Mouse (Mus musculus): Measurements from ENCODE around the gene Fam25c.

Fam25c gene

DNA sequence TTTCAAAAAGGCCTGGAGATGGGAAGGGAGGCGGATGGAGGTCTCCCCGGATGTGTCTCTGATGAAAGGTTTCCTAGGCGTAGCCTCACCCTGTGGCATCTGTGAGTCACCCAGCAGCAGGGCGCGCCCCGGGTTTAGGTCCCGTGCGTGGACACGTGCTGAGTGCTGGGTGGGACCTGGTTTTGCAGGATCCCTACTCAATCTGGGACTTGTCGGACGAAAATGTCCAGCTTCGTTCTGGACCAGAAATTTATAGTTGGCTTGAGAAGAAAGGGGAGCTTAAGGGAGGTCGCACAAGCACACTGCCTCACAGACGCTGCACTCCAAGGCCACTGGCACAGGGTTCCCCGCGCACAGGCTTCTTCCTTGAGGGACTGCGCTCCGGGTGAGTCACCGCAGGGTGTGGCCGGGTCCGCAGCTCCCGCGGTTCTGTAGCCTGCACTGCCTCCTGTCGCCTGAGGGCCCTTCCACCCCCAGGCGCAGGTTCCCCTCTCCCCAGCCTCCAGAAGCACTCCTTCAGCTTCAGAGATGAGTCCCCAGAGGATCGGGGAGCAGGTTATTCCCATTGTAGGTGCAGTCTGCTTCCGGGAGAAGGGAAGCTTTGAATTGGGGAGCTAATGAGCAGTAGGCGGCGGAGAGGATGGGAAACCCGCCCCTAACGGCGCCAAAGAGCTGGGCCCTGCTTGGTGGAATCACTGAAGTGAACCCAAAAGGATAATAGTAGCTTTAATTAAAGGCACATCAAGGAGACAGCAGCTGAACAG is 8.4 kb upstream of the Fam25c start:
- peak; percentile 19 to 25 for DNase-seq (ENCODE audit: low spot score in 2 of 2)

DNA sequence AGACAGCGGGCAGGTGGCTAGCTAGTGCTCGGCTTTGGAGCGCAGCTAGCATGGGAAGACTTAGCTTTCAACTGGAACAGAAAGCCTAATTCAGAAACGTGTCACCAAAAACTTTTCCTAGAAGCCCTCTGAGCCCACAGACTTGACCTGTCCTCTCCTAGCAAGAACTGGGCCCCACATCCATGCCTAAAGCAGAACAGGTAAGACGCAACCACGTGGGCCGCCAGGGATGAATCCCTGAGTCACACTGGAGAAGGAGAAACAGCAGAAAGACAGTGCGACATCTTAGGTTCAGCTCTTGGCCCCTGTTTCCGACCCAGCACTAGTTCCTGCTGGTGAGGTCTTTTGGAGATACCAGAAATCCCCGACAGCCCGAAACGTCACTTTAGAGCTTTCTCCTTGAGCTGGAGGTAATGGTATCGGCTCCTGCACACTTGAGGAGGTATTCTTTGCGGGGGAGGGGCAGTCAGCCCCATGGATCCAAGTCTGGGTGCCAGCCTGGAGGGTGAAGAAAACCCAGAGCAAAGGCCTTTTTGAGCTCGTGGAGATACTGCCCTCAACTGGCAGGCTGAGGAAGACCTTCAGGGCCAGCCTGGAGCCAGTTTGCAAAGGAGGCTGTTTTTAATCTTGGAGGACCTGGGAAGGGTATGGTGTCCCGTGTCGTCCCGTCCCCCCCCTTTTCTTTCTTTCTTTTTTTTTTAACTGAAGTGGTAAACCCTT is 7.7 kb upstream of the Fam25c start:
- DNase-seq (ENCODE audit: low spot score in 2 of 2) = peak; percentile 46 to 48

DNA sequence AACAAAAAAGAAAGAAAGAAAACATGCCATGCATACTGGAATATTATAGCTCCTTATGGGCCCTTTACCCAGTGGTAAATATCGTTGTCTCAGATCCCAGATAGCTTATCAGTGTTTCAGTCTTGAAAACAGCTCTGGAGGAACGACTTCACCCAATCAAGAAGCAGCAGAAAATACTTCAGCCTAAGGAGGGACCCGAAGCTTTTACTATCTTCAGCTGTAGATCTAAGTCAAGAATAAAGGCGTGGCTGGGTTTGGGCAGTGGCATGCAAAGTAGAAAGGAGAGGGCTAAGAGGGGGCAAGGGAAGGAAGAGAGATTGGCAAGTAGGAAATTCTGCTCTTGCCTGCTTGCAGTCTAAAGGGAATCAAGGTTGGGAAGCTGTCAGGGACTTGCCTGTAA is 6.9 kb upstream of the Fam25c start:
- DNase-seq (ENCODE audit: low spot score in 2 of 2) = no peak

DNA sequence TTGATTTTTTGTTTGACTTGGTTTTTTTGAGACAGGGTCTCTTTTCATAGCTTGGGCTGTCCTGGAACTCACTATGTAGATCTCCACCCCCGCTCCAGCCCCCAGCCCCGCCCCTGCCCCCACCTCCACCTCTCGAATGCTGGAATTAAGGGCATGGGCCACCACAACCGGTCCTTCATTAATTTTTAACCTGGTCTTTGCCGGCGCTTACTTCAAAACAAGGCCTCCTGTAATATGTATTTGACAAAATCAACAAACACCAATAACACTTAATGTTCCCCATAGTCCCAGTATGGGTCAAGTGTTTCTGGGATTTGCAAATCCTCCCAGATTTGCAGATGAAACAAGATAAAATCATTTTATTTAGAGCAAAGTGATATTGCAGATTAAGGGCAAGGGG is 5.0 kb upstream of the Fam25c start:
- no peak for DNase-seq (ENCODE audit: low spot score in 2 of 2)

DNA sequence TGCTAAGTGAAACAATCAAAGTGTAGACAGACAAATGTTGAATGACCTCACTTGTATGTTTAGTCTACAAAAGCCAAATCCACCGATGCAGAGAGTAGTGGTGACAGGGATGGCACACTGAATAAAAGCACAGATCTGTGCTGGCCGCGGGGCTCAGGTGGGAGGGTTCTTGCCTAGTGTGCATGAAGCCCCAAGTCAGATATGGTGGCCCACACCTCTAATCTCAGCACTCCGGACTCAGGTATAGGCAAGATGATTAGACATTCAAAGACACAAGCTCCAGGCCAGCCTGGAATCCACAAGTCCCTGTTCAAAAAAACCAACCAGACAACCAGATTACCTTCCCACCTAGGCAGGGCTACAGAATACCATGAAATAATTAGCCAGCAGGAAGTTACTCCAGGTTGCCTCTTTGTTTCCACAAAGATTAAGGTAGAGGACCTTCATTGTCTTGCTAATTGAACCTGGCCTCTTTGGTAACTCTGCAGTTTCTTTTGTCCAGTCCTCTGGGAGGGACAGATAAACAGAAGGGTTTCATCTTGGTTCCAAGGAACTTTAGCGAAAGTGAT is 4.5 kb upstream of the Fam25c start:
- DNase-seq (ENCODE audit: low spot score in 2 of 2) = no peak

DNA sequence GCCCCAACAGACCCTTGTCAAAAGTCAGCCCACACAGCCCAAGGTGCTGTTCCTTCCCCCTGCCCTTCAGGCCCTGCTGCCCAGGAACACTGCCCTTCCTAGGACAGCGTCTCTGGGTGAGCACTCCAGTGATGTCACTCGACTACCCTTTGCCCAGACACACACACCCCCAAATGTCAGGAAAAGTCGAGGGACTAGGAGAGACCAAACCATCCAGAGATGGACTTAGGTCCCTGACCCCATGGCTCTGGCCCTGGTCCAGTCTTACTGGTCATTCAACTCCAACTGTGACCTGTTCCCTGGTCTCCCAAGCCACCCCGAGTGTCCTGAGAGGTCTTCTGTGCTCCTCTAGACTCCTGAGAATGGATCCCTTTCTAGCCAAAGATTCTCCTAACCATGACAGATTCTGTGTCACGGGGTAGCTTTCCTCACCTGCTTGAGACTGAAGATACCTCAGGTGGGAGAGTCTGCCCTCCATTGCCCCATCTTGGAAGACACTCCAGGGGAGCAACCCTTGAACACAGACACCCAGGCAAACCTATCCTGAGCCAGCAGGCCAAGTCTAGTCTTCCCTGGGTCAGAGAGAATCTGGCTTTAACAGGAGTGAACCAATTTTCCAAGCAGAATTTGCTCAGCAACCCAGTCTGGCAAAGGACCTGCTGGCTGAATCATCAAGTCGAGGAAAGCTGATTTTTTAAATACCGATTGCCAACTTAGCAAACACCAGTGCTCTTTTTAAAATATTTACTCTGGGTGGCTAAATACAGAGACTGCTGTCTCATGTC is 2.6 kb upstream of the Fam25c start:
- DNase-seq (ENCODE audit: low spot score in 2 of 2) = no peak

DNA sequence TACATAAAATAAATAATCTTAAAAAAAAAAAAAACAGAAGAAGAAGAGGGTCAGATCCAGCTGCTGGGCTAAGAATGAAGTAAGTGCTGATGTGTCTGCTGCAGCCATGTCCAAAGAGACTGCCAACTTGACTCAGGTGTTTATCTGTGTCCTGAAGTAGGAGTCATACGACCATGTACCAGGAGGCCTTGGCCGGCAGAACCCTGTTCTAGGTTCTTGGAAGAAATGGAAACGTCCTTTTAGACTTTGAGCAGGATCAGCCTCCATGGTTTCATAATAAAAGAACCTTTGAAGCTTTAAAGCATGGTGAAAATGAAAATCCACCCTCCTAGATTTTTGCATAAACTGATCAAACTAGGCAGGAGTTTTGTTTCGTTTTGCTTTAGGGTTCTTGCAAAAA is 777 bp downstream of the Fam25c start:
- no peak for DNase-seq (ENCODE audit: low spot score in 2 of 2)

DNA sequence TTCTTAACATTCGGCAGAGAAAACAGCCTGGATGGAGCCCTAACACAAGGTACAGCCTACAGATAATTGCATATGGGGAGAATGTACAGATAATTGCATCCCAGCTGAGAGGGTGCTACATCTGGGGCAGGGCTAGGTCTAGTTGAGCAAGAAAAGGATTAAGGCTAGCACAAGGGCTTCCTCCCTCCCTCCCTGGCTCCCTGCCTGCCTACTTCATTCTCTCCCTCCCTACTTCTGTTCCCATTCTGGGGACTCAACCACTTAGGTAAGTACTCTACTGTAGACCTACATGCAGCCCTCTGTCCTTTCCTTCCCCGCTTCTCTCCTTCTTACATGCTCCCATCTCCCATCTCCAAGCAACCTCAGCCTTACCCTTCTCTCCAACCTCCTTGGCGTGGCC is 1.9 kb downstream of the Fam25c start:
- DNase-seq (ENCODE audit: low spot score in 2 of 2) = no peak

DNA sequence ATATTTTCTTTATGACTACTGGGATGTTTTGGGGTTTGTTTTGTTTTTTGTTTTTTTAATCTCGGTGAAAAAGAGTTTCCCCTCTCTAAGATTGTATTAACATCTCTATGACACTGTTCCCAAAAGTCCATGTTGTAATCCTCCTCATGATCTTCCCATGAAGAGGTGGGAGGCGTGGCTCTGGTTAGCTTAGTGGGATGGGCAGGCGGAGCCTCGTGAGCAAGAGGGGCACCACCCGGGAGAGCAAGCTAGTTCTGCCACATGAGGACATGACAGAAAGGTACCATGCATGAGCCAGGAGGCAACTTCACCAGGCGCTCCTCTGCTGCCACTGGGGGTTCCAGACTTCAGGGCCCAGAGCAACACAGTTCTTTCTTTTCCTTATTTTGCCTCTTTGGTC is 2.7 kb downstream of the Fam25c start:
- no peak for DNase-seq (ENCODE audit: low spot score in 2 of 2)

DNA sequence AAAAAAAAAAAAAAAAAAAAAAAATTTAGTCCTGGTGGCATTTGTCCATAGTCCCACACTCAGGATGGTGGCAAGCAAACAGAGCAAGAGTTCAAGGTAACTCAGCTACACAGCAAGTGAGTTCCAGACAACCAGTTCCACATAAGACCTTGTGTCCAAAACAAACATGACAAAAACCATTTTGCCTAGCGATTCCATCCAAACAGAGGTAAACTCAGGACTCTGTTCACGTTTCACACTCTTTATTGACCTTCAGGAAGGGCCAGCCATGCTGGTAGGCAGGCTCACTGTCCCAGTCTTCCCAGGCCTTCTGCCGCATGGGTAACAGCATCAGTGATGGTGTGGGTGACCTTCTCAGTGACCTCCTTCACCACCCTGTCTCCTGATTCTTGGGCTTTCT is 3.6 kb downstream of the Fam25c start:
- no peak for DNase-seq (ENCODE audit: low spot score in 2 of 2)

DNA sequence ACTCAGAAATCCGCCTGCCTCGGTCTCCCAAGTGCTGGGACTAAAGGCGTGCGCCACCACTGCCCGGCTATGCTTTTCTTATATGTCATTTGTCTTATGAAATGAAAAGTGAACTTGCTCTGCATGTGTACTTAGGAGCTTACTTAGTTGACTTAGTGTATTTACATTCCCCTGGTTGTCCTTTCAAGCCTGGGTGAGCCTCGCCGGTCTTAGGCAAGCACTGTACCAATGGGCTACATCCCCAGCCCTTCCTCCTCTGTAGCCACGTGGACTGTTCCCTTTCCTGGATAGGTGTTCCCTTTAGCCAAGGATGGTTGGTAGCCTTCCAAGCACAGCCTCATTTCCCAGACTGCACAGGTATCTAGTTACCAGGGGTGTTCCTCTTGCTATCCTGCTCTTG is 6.2 kb downstream of the Fam25c start:
- no peak for DNase-seq (ENCODE audit: low spot score in 2 of 2)

DNA sequence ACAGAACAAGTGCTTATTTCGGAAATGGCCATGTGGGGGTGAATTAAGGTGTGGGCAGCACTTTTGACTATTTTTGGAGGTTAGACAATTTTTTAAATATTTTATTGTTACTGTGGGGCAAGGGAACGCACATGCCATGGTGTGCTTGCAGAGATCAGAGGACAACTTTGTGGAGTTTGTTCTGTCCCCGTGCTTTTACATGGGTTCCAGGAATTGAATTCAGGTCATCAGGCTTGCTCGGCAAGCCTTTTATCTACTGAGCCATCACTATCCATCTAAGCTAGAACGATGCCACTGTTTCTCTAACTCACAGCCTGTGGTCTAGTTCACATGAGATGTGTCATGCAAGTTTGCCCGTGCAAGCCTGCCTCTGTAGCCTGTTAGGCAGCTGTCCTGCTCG is 6.9 kb downstream of the Fam25c start:
- DNase-seq (ENCODE audit: low spot score in 2 of 2) = no peak

DNA sequence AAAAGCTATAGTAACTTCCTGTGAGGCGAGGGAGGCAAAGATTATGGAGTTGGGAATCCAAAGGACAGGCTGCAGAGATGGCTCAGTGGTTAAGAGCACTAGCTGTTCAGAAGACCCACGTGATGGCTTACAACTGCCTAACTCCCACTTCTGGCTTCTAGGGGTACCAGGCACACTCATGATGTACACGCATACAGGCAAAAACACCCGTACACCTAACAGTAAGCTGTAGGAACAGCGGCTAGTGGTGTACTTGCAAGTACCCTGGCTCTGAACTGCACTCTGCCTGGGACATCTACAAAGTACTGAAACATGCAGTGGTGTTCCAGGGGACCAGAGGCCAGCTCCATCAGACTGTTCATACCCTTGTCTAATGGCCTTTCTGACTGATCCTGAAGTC is 8.1 kb downstream of the Fam25c start:
- no peak for DNase-seq (ENCODE audit: low spot score in 2 of 2)

DNA sequence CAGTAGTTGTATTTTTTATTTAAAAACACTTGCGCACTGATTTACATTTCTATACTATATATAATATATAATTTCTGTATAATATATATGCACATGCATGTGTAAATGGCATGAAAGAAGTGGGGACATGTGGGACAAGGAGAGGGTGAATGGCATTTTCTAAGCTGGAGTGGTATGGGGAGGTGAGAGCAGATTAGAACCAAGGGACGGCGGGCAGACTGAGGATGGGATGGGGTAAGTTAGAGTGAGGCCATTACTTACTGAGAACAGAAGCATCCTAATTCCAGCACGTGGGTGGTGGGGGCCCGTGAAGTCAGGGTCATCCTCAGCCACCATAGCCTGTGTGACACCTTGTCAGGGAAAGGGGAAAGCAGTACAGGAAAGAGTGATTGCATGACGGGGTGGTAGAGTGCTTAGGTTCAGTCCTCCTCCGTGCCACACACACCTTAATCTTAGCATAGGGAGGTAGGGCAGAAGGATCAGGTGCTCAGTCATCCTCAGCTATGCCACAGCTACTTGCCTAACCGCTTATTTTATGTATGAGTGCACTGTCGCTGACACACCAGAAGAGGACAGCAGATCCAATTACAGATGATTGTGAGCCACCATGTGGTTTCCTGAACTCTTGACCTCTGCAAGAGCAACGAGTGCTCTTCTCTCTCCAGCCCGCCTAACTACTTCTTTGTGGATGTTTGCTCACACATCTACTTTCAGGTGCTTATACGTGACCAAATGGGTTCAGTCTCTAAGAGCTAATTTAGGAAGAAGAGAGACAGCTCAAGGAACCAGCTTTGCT is 9.3 kb downstream of the Fam25c start:
- DNase-seq (ENCODE audit: low spot score in 2 of 2) = no peak

DNA sequence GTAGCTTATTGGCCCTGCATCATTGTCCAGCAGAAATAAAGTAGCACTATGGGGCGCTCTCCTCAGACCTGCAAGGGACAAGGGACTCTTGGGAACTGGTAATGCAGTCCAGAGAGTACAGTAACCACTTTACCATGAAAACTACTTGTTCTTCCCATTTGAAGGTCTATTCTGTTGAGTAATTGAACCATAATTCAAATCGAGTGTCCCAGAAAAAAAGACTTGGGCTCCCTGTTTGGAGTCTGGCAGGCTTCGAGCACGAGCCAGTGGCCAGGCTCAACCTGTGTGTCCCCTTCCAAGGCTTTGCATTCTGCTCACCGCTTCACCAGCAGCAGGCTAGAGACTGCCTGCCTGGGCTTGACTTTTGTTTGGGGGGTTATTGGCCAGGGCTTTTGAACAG is 10.9 kb downstream of the Fam25c start:
- no peak for DNase-seq (ENCODE audit: low spot score in 2 of 2)

DNA sequence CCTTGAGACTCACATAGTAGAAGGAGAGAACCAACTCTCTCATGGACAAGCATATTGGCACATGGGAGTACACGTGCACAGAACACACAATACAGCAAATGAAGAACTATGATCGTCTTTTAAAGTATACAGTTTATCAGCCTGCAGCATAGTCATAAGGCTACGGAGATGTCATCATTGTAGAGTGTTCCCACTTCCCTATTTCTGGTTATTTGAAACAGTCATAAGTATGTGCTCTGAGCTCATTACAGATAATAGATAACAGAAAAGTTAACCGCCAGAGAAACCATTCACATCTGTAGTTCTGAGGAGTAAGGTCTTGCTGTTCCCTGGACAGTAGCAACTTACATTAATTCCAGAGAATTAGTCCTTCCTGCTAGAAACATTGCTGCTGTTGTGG is 12.2 kb downstream of the Fam25c start:
- DNase-seq (ENCODE audit: low spot score in 2 of 2) = no peak

DNA sequence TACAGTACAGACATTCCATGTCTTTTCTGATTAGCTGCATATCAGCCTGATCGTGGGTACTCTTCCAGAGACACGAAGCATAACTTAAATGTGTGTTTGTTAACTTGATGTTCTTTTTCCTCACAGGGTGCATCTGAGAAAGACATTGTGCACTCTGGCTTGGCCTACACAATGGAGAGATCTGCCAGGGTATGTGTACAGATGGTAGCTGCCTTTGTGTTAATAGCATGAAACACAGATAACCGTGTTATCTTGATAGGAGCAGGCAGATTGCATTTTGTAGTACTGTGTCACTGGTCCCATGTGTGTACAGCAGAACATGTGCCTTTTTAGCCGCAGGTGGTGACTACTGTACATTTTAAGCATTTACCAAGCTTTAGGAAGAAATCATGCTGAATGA is 13.2 kb downstream of the Fam25c start:
- no peak for DNase-seq (ENCODE audit: low spot score in 2 of 2)

DNA sequence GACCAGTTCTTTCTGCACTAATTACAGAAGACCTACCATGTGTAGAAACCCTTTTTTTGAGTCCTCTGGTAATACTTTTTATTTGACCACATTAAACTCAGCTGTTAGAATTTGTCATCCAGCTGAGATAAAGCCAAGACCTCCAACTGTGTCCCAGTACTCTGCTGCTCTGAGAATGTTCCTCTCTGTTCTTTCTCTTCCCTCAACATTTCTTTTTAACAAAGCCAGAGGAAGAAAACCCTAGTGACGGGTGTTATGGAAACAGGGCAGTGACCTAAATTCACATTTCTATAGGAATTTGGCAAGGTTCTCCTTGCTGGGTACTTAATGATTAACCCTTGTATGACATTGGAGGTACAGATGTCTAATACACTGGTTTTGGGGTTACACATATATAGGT is 15.8 kb downstream of the Fam25c start:
- no peak for DNase-seq (ENCODE audit: low spot score in 2 of 2)

DNA sequence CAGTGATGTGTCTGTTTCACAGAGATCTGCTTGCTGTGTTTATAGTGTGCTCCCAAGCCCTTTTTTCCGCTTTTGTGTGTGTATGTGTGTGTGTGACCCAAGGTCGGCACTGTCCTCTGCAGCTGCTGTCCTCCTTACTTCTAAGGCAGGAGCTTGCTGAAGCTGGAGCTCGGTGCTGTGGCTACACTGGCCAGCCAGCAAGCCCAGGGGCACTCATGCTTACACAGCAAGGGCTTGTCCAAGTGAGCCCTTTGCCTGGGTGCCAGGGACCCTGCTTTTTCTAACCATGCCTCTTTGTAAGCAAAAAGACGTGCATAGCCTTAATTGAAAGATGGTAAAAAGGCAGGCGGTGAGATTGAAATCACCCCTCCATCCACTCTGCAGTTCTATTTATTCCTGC is 22.8 kb downstream of the Fam25c start:
- peak in 1 of 2 experiments; percentile 24 for DNase-seq (ENCODE audit: low spot score in 2 of 2)

DNA sequence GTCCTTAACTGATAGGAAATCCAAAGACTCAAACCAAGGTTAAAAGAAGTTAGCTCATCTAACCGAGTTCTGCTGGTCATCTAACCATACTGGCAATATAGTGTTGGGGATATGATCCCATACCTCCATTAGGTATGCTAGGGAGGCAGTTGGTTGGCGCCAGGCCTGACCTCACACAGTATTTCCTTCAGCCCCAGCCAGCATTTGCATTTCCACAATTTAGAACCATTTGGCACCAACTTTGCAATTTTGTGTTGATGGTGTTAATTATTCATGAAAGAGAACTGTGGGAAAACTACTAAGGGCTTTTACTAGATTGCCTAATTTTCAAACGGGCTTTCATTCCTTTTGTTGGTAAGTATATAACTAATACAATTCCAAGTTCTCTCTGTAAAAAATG is 23.3 kb downstream of the Fam25c start:
- DNase-seq (ENCODE audit: low spot score in 2 of 2) = no peak

DNA sequence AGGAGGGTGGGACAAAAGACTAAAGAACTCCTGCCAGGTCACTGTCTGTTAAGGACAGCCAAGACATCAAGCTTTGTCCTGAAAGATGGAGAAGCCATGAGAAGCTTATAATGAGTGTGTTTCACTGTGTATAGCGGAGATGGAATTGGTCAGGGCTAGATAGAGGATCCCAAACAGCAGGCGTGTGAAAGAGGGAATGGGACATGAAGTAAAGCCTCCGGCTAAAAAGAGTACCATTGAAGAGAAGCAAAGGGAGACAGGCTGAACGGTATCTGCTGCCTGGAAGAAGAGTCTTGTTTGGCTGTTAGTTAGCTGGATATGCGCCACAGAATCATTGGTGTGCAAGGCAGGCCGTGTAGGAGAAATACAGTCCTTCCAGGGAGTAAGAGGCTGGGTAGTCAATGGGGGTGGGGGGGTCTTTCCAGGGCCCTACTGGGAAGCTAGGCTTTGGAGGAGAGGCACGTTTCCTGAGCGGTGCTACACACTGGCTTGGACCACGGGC is 24.5 kb downstream of the Fam25c start:
- DNase-seq (ENCODE audit: low spot score in 2 of 2) = no peak

Measured in frontal cortex, postnatal 25 days (tissue).